Mouse (Mus musculus) hindbrain, embryonic 10.5 days (tissue): ENCODE measurements around the gene Stpg2. TPM values are rescaled to one million over a fixed set of nuclear protein-coding genes. Genes with fewer than 3 reads are reported as not detected.
"Not testable (repeated sequence)": the region's sequence is repeated elsewhere in the genome, so short reads cannot be mapped to it uniquely, and the experiment has no call there.

Experiments
- DNase-seq: peaks from one replicate; pipeline ENCODE4 v3.0.0-alpha.2; 2017; ENCODE audit warnings: low spot score
- H3K27ac ChIP-seq: fragments of 300-500 bp; sonication (generic); 2 replicates; pipeline ENCODE4 v1.5.1; 2016; ENCODE audit warnings: mild to moderate bottlenecking, moderate library complexity
- H3K27me3 ChIP-seq: fragments of 300-500 bp; sonication (generic); 2 replicates; pipeline ENCODE4 v1.6.1; 2016; ENCODE audit warnings: mild to moderate bottlenecking; ENCODE audit not compliant: poor library complexity, insufficient read depth, severe bottlenecking
- H3K36me3 ChIP-seq: fragments of 300-500 bp; sonication (generic); 2 replicates; pipeline ENCODE4 v1.6.1; 2016; ENCODE audit warnings: mild to moderate bottlenecking, moderate library complexity
- H3K4me1 ChIP-seq: fragments of 300-500 bp; sonication (generic); replicated peaks from 2 replicates; pipeline ENCODE4 v1.6.1; 2016; ENCODE audit warnings: mild to moderate bottlenecking
- H3K4me3 ChIP-seq: fragments of 300-500 bp; sonication (generic); 2 replicates; pipeline ENCODE4 v1.5.1; 2016; ENCODE audit warnings: mild to moderate bottlenecking, moderate library complexity
- H3K9me3 ChIP-seq: fragments of 300-500 bp; sonication (generic); 2 replicates; pipeline ENCODE4 v1.6.1; 2016; ENCODE audit warnings: mild to moderate bottlenecking, moderate library complexity
- WGBS: fragments of 180-500 bp; shearing (Covaris S2); methylation state at CpG from one replicate; pipeline ENCODE4 v1.1.7; 2016; 5-methylcytosine and 5-hydroxymethylcytosine counted together
- polyA plus RNA-seq: library from polyadenylated mRNA; unstranded; fragments of >200 nt; fragmentation: Nextera tagmentation; extraction: Ambion mirVana; gene quantifications from 2 replicates; pipeline ENCODE4 v1.2.1, GENCODE M21; 2016

Stpg2 gene
- polyA plus RNA-seq, 1 experiment from 2014 or later = not detected

DNA sequence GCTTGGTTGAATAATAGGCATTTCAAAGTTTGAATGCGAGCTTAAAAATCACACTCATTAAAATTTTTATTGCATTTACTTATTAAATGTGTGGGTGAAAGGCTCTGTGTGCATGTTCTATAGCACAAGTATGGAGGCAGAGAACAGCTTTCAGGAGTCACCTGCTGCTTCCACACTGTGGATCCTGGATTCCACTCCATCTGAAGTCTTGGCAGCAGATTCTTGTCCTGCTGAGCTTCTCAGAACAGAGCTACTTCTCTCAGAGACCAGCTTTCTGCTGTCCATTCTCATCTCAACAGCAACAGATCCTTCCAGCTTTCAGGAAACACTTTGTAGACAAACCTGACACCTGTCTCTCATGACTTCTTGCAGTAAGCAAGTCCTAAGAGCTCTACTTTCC, 471.2 kb downstream of the Stpg2 start:
- H3K4me3 ChIP-seq = no peak overlapping the region
- WGBS = 82% methylated on average over 1 of the region's 1 CpGs
- H3K36me3 ChIP-seq = no peaks in the 10 kb centered on the region
- DNase-seq = no peak
- H3K27me3 ChIP-seq = no peaks in the 10 kb centered on the region
- no peaks in the 10 kb centered on the region for H3K4me1 ChIP-seq
- no peaks in the 10 kb centered on the region for H3K9me3 ChIP-seq
- no peak overlapping the region for H3K27ac ChIP-seq

GRCm38 (mm10) chr3:139704238-139704637, 498.7 kb downstream of the Stpg2 start:
- not testable (repeated sequence) for H3K27ac ChIP-seq, H3K27me3 ChIP-seq, DNase-seq, H3K4me1 ChIP-seq, H3K36me3 ChIP-seq, H3K4me3 ChIP-seq, H3K9me3 ChIP-seq
- 95% methylated on average over 3 of the region's 3 CpGs for WGBS

GRCm38 (mm10) chr3:139707396-139707795, 501.9 kb downstream of the Stpg2 start:
- not testable (repeated sequence) for H3K27ac ChIP-seq, H3K36me3 ChIP-seq, H3K4me1 ChIP-seq, H3K9me3 ChIP-seq, H3K27me3 ChIP-seq, H3K4me3 ChIP-seq, DNase-seq
- WGBS = 94% methylated on average over 4 of the region's 4 CpGs

DNA sequence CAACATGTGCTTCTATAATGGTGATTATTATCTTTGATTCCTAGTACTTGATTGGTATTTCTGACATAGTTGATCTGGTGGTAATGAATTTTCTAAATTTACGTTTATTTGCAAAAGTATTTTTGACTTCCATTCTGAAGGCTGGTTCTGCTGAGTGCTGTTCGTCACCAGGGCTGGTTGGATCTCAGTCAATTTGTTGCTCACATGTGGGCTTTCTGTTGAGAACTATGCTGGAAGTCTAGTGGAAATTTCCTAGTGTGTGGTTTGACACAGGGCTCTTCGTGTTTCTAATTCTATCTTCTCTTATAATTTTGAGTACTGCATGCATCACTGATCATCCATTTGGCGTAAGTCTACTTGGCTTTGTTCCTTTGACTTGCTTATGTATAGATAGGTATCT, 504.3 kb downstream of the Stpg2 start:
- Histone ChIP-seq H3K9me3 (no peaks in the 10 kb centered on the region), H3K4me1 (no peaks in the 10 kb centered on the region), H3K27ac (no peak overlapping the region), H3K27me3 (no peaks in the 10 kb centered on the region), H3K36me3 (no peaks in the 10 kb centered on the region), H3K4me3 (no peak overlapping the region)
- DNase-seq = no peak
- 85% methylated on average over 4 of the region's 4 CpGs for WGBS

GRCm38 (mm10) chr3:139728751-139729150, 523.3 kb downstream of the Stpg2 start:
- no peak for DNase-seq
- no peak overlapping the region for H3K4me3 ChIP-seq
- H3K9me3 ChIP-seq = no peaks in the 10 kb centered on the region
- no peak overlapping the region for H3K27ac ChIP-seq
- no peaks in the 10 kb centered on the region for H3K27me3 ChIP-seq
- H3K4me1 ChIP-seq = no peaks in the 10 kb centered on the region
- 88% methylated on average over 7 of the region's 7 CpGs for WGBS
- H3K36me3 ChIP-seq = no peaks in the 10 kb centered on the region

GRCm38 (mm10) chr3:139729248-139729647, 523.8 kb downstream of the Stpg2 start:
- H3K4me1 ChIP-seq = no peaks in the 10 kb centered on the region
- no peaks in the 10 kb centered on the region for H3K27me3 ChIP-seq
- H3K4me3 ChIP-seq = no peak overlapping the region
- no peak overlapping the region for H3K27ac ChIP-seq
- no peaks in the 10 kb centered on the region for H3K36me3 ChIP-seq
- DNase-seq = no peak
- 89% methylated on average over 5 of the region's 5 CpGs for WGBS
- no peaks in the 10 kb centered on the region for H3K9me3 ChIP-seq

- DNase-seq = no peak
- no peaks in the 10 kb centered on the region for H3K4me1 ChIP-seq
- no peak overlapping the region for H3K27ac ChIP-seq
- no peaks in the 10 kb centered on the region for H3K27me3 ChIP-seq
- no peaks in the 10 kb centered on the region for H3K36me3 ChIP-seq
- WGBS = 88% methylated on average over 2 of the region's 2 CpGs
- no peaks in the 10 kb centered on the region for H3K9me3 ChIP-seq
- H3K4me3 ChIP-seq = no peak overlapping the region
Measured at GRCm38 (mm10) chr3:139733156-139733555, 527.7 kb downstream of the Stpg2 start.

- WGBS = 94% methylated on average over 4 of the region's 4 CpGs
- H3K36me3 ChIP-seq = no peaks in the 10 kb centered on the region
Measured at GRCm38 (mm10) chr3:139739388-139739787, 533.9 kb downstream of the Stpg2 start.

More at GRCm38 (mm10) chr3:139739388-139739787, 533.9 kb downstream of the Stpg2 start:
- no peak overlapping the region for H3K27ac ChIP-seq
- H3K4me1 ChIP-seq = no peaks in the 10 kb centered on the region
- DNase-seq = no peak
- H3K27me3 ChIP-seq = no peaks in the 10 kb centered on the region
- H3K4me3 ChIP-seq = no peak overlapping the region
- no peaks in the 10 kb centered on the region for H3K9me3 ChIP-seq

Other genes with a start within 250 kb of the Stpg2 start
- gene Rap1gds1, start 130.5 kb upstream of the Stpg2 start, polyA plus RNA-seq = 59.6 and 61.3 TPM in 2 replicates